Mouse (Mus musculus): ENCODE results near the gene Gm6904. TPM values are rescaled to one million over a fixed set of nuclear protein-coding genes. Genes with fewer than 3 reads are reported as not detected.

Gm6904 gene
- total and polyA plus RNA-seq, 2 experiments from 2014 or later, result not detected

GRCm38 (mm10) chr14:59209816-59210215, 50.2 kb downstream of the Gm6904 start:
- no peak for ATAC-seq (ENCODE audit: insufficient read depth, low read depth)
- no peak overlapping the region for H3K27ac ChIP-seq (ENCODE audit: low read depth)
- H3K4me1 ChIP-seq (ENCODE audit: control insufficient read depth, insufficient read depth), result no peaks in the 10 kb centered on the region
- 0 out of 2 replicates have a peak, but pooled peaks cover 6% of the 10 kb centered on the region for H3K36me3 ChIP-seq (replicated peaks; ENCODE audit: control insufficient read depth, insufficient read depth, low read length)
- no peaks in the 10 kb centered on the region for H3K9me3 ChIP-seq (replicated peaks; ENCODE audit: control insufficient read depth, low read length)
- no peak for DNase-seq (ENCODE audit: low spot score)
- H3K27me3 ChIP-seq (ENCODE audit: control insufficient read depth, insufficient read depth, low read length), result no peaks in the 10 kb centered on the region
- WGBS, result 83% methylated on average over 2 of the region's 2 CpGs
- H3K9ac ChIP-seq (replicated peaks; ENCODE audit: low read depth, low read length), result no peak overlapping the region
- H3K4me2 ChIP-seq (ENCODE audit: low read depth, low read length), result no peak overlapping the region
- TF ChIP-seq CTCF (IDR thresholded peaks at IDR 0.05; ENCODE audit: low read depth) (no peak), EP300 (IDR thresholded peaks at IDR 0.05; ENCODE audit: low read depth) (no peak)
- H3K4me3 ChIP-seq (ENCODE audit: low read depth, low read length), result no peak overlapping the region

GRCm38 (mm10) chr14:59209003-59209402, 51.0 kb downstream of the Gm6904 start:
- TF ChIP-seq EP300 (IDR thresholded peaks at IDR 0.05; ENCODE audit: low read depth) (no peak), CTCF (IDR thresholded peaks at IDR 0.05; ENCODE audit: low read depth) (no peak)
- H3K9ac ChIP-seq (replicated peaks; ENCODE audit: low read depth, low read length), result no peak overlapping the region

GRCm38 (mm10) chr14:59205976-59206583, 53.9 kb downstream of the Gm6904 start:
- Histone ChIP-seq H3K27ac (ENCODE audit: low read depth) (no peak overlapping the region), H3K27me3 (ENCODE audit: control insufficient read depth, insufficient read depth, low read length) (no peaks in the 10 kb centered on the region), H3K4me1 (ENCODE audit: control insufficient read depth, insufficient read depth) (peaks cover 6% of the 10 kb centered on the region; the same call in 1 of the 2 replicates), H3K9ac (replicated peaks; ENCODE audit: low read depth, low read length) (no peak overlapping the region), H3K36me3 (replicated peaks; ENCODE audit: control insufficient read depth, insufficient read depth, low read length) (no peaks in the 10 kb centered on the region), H3K4me2 (ENCODE audit: low read depth, low read length) (no peak overlapping the region), H3K9me3 (replicated peaks; ENCODE audit: control insufficient read depth, low read length) (no peaks in the 10 kb centered on the region), H3K4me3 (ENCODE audit: low read depth, low read length) (no peak overlapping the region)
- TF ChIP-seq CTCF (IDR thresholded peaks at IDR 0.05; ENCODE audit: low read depth), result no peak
- no peak for TF ChIP-seq EP300 (IDR thresholded peaks at IDR 0.05; ENCODE audit: low read depth)
- 76% methylated on average over 10 of the region's 10 CpGs for WGBS
- DNase-seq (ENCODE audit: low spot score) (no peak), ATAC-seq (ENCODE audit: insufficient read depth, low read depth) (no peak)

More at GRCm38 (mm10) chr14:59209003-59209402, 51.0 kb downstream of the Gm6904 start:
- Histone ChIP-seq H3K4me2 (ENCODE audit: low read depth, low read length) (no peak overlapping the region), H3K4me3 (ENCODE audit: low read depth, low read length) (no peak overlapping the region), H3K4me1 (ENCODE audit: control insufficient read depth, insufficient read depth) (no peaks in the 10 kb centered on the region), H3K9me3 (replicated peaks; ENCODE audit: control insufficient read depth, low read length) (no peaks in the 10 kb centered on the region), H3K36me3 (replicated peaks; ENCODE audit: control insufficient read depth, insufficient read depth, low read length) (0 out of 2 replicates have a peak, but pooled peaks cover 6% of the 10 kb centered on the region), H3K27ac (ENCODE audit: low read depth) (no peak overlapping the region), H3K27me3 (ENCODE audit: control insufficient read depth, insufficient read depth, low read length) (no peaks in the 10 kb centered on the region)
- ATAC-seq (ENCODE audit: insufficient read depth, low read depth), result no peak
- no peak for DNase-seq (ENCODE audit: low spot score)
- 87% methylated on average over 7 of the region's 7 CpGs for WGBS

- Histone ChIP-seq H3K9ac (replicated peaks; ENCODE audit: low read depth, low read length) (no peak overlapping the region), H3K36me3 (replicated peaks; ENCODE audit: control insufficient read depth, insufficient read depth, low read length) (no peaks in the 10 kb centered on the region), H3K9me3 (replicated peaks; ENCODE audit: control insufficient read depth, low read length) (no peaks in the 10 kb centered on the region), H3K27me3 (ENCODE audit: control insufficient read depth, insufficient read depth, low read length) (no peaks in the 10 kb centered on the region), H3K27ac (ENCODE audit: low read depth) (no peak overlapping the region), H3K4me3 (ENCODE audit: low read depth, low read length) (no peak overlapping the region), H3K4me1 (ENCODE audit: control insufficient read depth, insufficient read depth) (peaks cover 9% of the 10 kb centered on the region), H3K4me2 (ENCODE audit: low read depth, low read length) (no peak overlapping the region)
- DNase-seq (ENCODE audit: low spot score) (no peak), ATAC-seq (ENCODE audit: insufficient read depth, low read depth) (no peak)
- 58% methylated on average over 7 of the region's 7 CpGs for WGBS
- no peak for TF ChIP-seq EP300 (IDR thresholded peaks at IDR 0.05; ENCODE audit: low read depth)
- TF ChIP-seq CTCF (IDR thresholded peaks at IDR 0.05; ENCODE audit: low read depth), result no peak
Measured at GRCm38 (mm10) chr14:59205461-59205860, 54.6 kb downstream of the Gm6904 start.

GRCm38 (mm10) chr14:59201604-59202215, 58.3 kb downstream of the Gm6904 start:
- Histone ChIP-seq H3K9me3 (replicated peaks; ENCODE audit: control insufficient read depth, low read length) (no peaks in the 10 kb centered on the region), H3K27ac (ENCODE audit: low read depth) (peak overlapping the region; percentile 86), H3K36me3 (replicated peaks; ENCODE audit: control insufficient read depth, insufficient read depth, low read length) (no peaks in the 10 kb centered on the region), H3K4me3 (ENCODE audit: low read depth, low read length) (peak overlapping the region; percentile 86), H3K4me2 (ENCODE audit: low read depth, low read length) (peak overlapping the region; percentile 85), H3K4me1 (ENCODE audit: control insufficient read depth, insufficient read depth) (peaks cover 9% of the 10 kb centered on the region), H3K27me3 (ENCODE audit: control insufficient read depth, insufficient read depth, low read length) (no peaks in the 10 kb centered on the region), H3K9ac (replicated peaks; ENCODE audit: low read depth, low read length) (peak overlapping the region; percentile 91)
- DNase-seq (ENCODE audit: low spot score), result no peak
- 5% methylated on average over 21 of the region's 21 CpGs for WGBS
- no peak for ATAC-seq (ENCODE audit: insufficient read depth, low read depth)
- no peak for TF ChIP-seq CTCF (IDR thresholded peaks at IDR 0.05; ENCODE audit: low read depth)
- no peak for TF ChIP-seq EP300 (IDR thresholded peaks at IDR 0.05; ENCODE audit: low read depth)

Measured in heart, postnatal 0 days (tissue).